Mouse (Mus musculus) mouse trophoblast stem cell (cell line): ENCODE data around the gene Arhgef6.

Source experiments
- in situ Hi-C, 2 experiments: fragments of 300-500 bp; cut with MseI, MboI; formaldehyde crosslinking; loops; 2 replicates in 1 of 2; 3 replicates in 1 of 2; pipeline ENCODE4 v1.15.1; 2025

Gene Arhgef6

GRCm38 (mm10) chrX:57198036-57198435, 140.5 kb downstream of the Arhgef6 start:
- in situ Hi-C loops: no loop called here

GRCm38 (mm10) chrX:57196319-57196718, 142.2 kb downstream of the Arhgef6 start:
- in situ Hi-C loops: no loop called here

- in situ Hi-C loops: no loop called here
Measured at GRCm38 (mm10) chrX:57189335-57189734, 149.2 kb downstream of the Arhgef6 start.

- in situ Hi-C loops: no loop called here
Measured at GRCm38 (mm10) chrX:57187301-57187700, 151.2 kb downstream of the Arhgef6 start.

GRCm38 (mm10) chrX:57183359-57183758, 155.2 kb downstream of the Arhgef6 start:
- in situ Hi-C loops: no loop called here

GRCm38 (mm10) chrX:57182470-57182869, 156.1 kb downstream of the Arhgef6 start:
- in situ Hi-C loops: no loop called here
